Mouse (Mus musculus): Measurements from ENCODE around the gene L3mbtl2.

GRCm38 (mm10) chr15:81663281-81663680, 408 bp upstream of the L3mbtl2 start:
- no peak for TF ChIP-seq CTCF (IDR thresholded peaks at IDR 0.05)
- no peak for TF ChIP-seq EP300 (IDR thresholded peaks at IDR 0.05)

Measured in lung, postnatal 0 days (tissue).